Mouse (Mus musculus) kidney, adult 18-20 months (tissue): ENCODE measurements at regions not wholly inside any gene's neighbourhood (a gene's known extent, or its start where the extent isn't known, plus 50 kb on each side); places are given as distances from the start of the nearest gene placed in this dataset.
A peak's percentile ranks its signal among the peaks of the same experiment; 100 is the strongest.

ENCODE experiments used
- DNase-seq: peaks from one replicate; pipeline ENCODE4 v3.0.0; 2021

- peak; percentile 16 for DNase-seq
These were observed 88.4 kb upstream of the Plxnc1 start for GRCm38 (mm10) chr10:95032760-95033716.

GRCm38 (mm10) chr10:95031371-95031770, 86.7 kb upstream of the Plxnc1 start:
- no peak for DNase-seq

- no peak for DNase-seq
These were observed 86.2 kb upstream of the Plxnc1 start for GRCm38 (mm10) chr10:95030801-95031200.

GRCm38 (mm10) chr10:95029554-95029953, 84.9 kb upstream of the Plxnc1 start:
- no peak for DNase-seq

- DNase-seq = no peak
These were observed 81.1 kb upstream of the Plxnc1 start for GRCm38 (mm10) chr10:95025569-95026327.

GRCm38 (mm10) chr10:95021209-95021608, 76.6 kb upstream of the Plxnc1 start:
- DNase-seq = no peak

GRCm38 (mm10) chr10:95016896-95017295, 72.3 kb upstream of the Plxnc1 start:
- DNase-seq = no peak

- DNase-seq = no peak
These were observed 70.8 kb upstream of the Plxnc1 start for GRCm38 (mm10) chr10:95015298-95015951.

- no peak for DNase-seq
These were observed 69.3 kb upstream of the Plxnc1 start for GRCm38 (mm10) chr10:95013946-95014345.

- no peak for DNase-seq
These were observed 68.7 kb upstream of the Plxnc1 start for GRCm38 (mm10) chr10:95013213-95013915.

- no peak for DNase-seq
These were observed 65.7 kb upstream of the Plxnc1 start for GRCm38 (mm10) chr10:95010333-95010732.

- DNase-seq = no peak
These were observed 64.4 kb upstream of the Plxnc1 start for GRCm38 (mm10) chr10:95009081-95009480.

- DNase-seq = peak; percentile 8
These were observed 59.6 kb upstream of the Plxnc1 start for GRCm38 (mm10) chr10:95004065-95004763.

- DNase-seq = peak; percentile 26
These were observed 59.0 kb upstream of the Plxnc1 start for GRCm38 (mm10) chr10:95003621-95004020.

GRCm38 (mm10) chr10:95001650-95002049, 57.0 kb upstream of the Plxnc1 start:
- no peak for DNase-seq

GRCm38 (mm10) chr10:94999716-95000115, 55.1 kb upstream of the Plxnc1 start:
- no peak for DNase-seq
